Mouse (Mus musculus): ENCODE measurements around the gene Mecr.

DNA sequence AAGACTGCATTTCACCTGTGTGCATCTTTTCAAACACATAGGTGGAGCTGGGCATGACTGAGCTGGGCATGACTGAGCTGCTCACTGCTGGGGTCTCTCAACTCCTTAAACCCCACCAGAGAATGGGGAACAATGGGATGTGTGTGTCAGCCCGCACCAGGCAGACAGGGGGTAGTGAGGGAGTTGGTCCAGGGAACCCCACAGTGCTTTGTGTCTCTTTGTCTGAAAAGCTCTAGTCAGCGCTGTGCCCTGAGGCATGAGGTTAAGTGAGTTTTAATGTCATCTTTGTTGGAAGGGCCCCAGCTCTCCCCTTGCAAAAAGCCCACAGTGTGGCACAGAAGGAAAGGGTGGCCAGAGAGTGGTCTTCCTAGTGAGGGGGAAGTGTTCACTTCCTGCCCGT, 18.3 kb upstream of the Mecr start:
- TF ChIP-seq CTCF (IDR thresholded peaks at IDR 0.05; ENCODE audit: borderline replicate concordance, insufficient read depth, low read depth, low read length), result no peak
- no peak for TF ChIP-seq POLR2A (IDR thresholded peaks at IDR 0.05; ENCODE audit: borderline replicate concordance, insufficient read depth, low read length)
